8 mouse cellular contexts compared by ENCODE assay signal in the genomic region with DNA sequence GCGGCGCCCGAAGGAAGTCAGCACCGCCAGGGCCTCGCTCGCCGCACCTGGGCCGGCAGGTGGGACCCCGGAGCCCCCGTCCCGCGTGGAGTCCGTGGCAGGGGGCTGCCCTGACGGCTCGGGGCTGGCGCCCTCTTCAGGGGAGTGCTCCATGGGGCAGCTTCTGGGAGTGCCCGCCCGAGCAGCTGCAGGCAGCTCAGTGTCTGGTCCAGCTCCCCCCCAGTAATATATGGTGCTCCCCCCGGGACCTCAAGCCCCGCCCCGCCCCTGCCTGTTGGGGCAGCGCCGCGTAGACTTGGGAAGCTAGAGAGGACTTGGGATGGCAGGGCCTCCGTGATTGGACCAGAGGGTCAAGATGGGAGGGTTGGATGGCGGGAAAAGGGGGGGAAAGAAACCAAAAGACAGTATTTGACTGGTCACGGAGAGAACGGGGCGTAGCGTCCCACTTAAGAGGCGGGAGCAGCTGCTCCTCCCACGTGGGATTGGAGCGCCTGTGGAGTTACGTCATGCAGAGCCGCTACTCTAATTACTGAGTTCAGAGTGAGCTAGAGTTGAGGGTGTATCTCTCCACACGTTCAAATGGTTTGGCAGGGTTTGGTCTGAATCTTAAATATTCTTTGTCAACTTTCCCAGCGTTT. TPM values are rescaled to one million over a fixed set of nuclear protein-coding genes. Genes with fewer than 3 reads are reported as not detected.
DNase-seq lines count a peak whose midpoint lies in the region; ATAC-seq and TF ChIP-seq lines count a peak whose summit lies in the region.

Esyt1 (minus strand) TSS at position 201 of the 638 bp plus-strand sequence.

- peak; percentile 98 for DNase-seq in brain, embryonic 14.5 days (ENCODE audit: low read depth)
- peak; percentile 99 for DNase-seq in liver, adult 2 months (ENCODE audit: extremely low read depth, low read depth, low spot score)

- H3K79me2 ChIP-seq in C2C12 (ENCODE audit: control insufficient read depth, insufficient read depth) = peaks cover 33% of the 10 kb centered on the region
- no peaks in the 10 kb centered on the region for H3K79me2 ChIP-seq in liver, adult 2 months (ENCODE audit: control insufficient read depth, insufficient read depth, low read length)
- H3K79me2 ChIP-seq in myocyte (ENCODE audit: control insufficient read depth, insufficient read depth) = peaks cover 25% of the 10 kb centered on the region

- TF ChIP-seq POLR2A in brain, embryonic 14.5 days (IDR thresholded peaks at IDR 0.05; ENCODE audit: borderline replicate concordance, extremely low read depth, insufficient read depth, insufficient read length, poor library complexity, severe bottlenecking) = 0 out of 2 replicates have a peak, but pooled peaks have one; percentile 33
- peak; percentile 76 for TF ChIP-seq POLR2A in liver, adult 2 months (IDR thresholded peaks at IDR 0.05; ENCODE audit: extremely low read depth, insufficient read depth, low read length)
- TF ChIP-seq POLR2A in myocyte (IDR thresholded peaks at IDR 0.05; ENCODE audit: insufficient read length, low read depth) = peak; percentile 83

- peaks cover 21% of the 10 kb centered on the region for H3K36me3 ChIP-seq in C2C12 (ENCODE audit: control insufficient read depth, insufficient read depth)
- H3K36me3 ChIP-seq in erythroblast, embryonic 14.5 days (ENCODE audit: control insufficient read depth) = peaks cover 21% of the 10 kb centered on the region
- no peaks in the 10 kb centered on the region for H3K36me3 ChIP-seq in heart, embryonic 11.5 days (ENCODE audit: control insufficient read depth, insufficient read depth, low read length)
- 0 out of 2 replicates have a peak, but pooled peaks cover 2% of the 10 kb centered on the region for H3K36me3 ChIP-seq in kidney, embryonic 16.5 days (ENCODE audit: insufficient read depth, low read length)
- H3K36me3 ChIP-seq in liver, adult 2 months (ENCODE audit: control insufficient read depth, insufficient read depth, low read length) = no peaks in the 10 kb centered on the region
- peaks cover 20% of the 10 kb centered on the region for H3K36me3 ChIP-seq in myocyte (ENCODE audit: control insufficient read depth, insufficient read depth)
- H3K36me3 ChIP-seq in stomach, embryonic 14.5 days (ENCODE audit: control insufficient read depth, insufficient read depth, low read length) = peaks cover 4% of the 10 kb centered on the region; the same call in 1 of the 2 replicates

- TF ChIP-seq CTCF in C2C12 (IDR thresholded peaks at IDR 0.05; ENCODE audit: control insufficient read depth, insufficient read depth, insufficient read length) = peak; percentile 48
- TF ChIP-seq CTCF in brain, embryonic 14.5 days (IDR thresholded peaks at IDR 0.05; ENCODE audit: borderline replicate concordance, extremely low read depth, insufficient read depth, insufficient read length) = peak; percentile 18; the same call in 1 of the 2 replicates
- 0 out of 2 replicates have a peak, but pooled peaks have one; percentile 5 for TF ChIP-seq CTCF in liver, adult 2 months (IDR thresholded peaks at IDR 0.05; ENCODE audit: low read depth, low read length)

- peak within 1 kb of the TSS; percentile 100 for H3K4me2 ChIP-seq in heart, embryonic 11.5 days
- peak within 1 kb of the TSS; percentile 100 for H3K4me2 ChIP-seq in kidney, embryonic 16.5 days (replicated peaks; ENCODE audit: low read depth, low read length)
- peak within 1 kb of the TSS; percentile 95 for H3K4me2 ChIP-seq in myocyte (ENCODE audit: low read depth)
- H3K4me2 ChIP-seq in stomach, embryonic 14.5 days (replicated peaks; ENCODE audit: low read depth, low read length) = peak within 1 kb of the TSS; percentile 96

- H3K9me3 ChIP-seq in erythroblast, embryonic 14.5 days (ENCODE audit: control insufficient read depth, low read length) = no peaks in the 10 kb centered on the region
- H3K9me3 ChIP-seq in heart, embryonic 11.5 days (replicated peaks; ENCODE audit: control insufficient read depth, low read length) = no peaks in the 10 kb centered on the region
- H3K9me3 ChIP-seq in kidney, embryonic 16.5 days (ENCODE audit: low read length) = no peaks in the 10 kb centered on the region
- no peaks in the 10 kb centered on the region for H3K9me3 ChIP-seq in stomach, embryonic 14.5 days (ENCODE audit: control insufficient read depth, low read depth, low read length)

- peaks cover 37% of the 10 kb centered on the region for H3K4me1 ChIP-seq in erythroblast, embryonic 14.5 days (ENCODE audit: control insufficient read depth)
- 0 out of 2 replicates have a peak, but pooled peaks cover 3% of the 10 kb centered on the region for H3K4me1 ChIP-seq in heart, embryonic 11.5 days (ENCODE audit: control insufficient read depth, insufficient read depth, low read length)
- H3K4me1 ChIP-seq in kidney, embryonic 16.5 days (ENCODE audit: insufficient read depth, low read length) = peaks cover 13% of the 10 kb centered on the region
- H3K4me1 ChIP-seq in liver, adult 2 months (ENCODE audit: control insufficient read depth, insufficient read depth, low read length) = no peaks in the 10 kb centered on the region; the same call in 1 of the 2 replicates
- H3K4me1 ChIP-seq in stomach, embryonic 14.5 days (ENCODE audit: control insufficient read depth, insufficient read depth, low read length) = peaks cover 8% of the 10 kb centered on the region

- H3K27ac ChIP-seq in heart, embryonic 11.5 days (ENCODE audit: low read depth, low read length) = peak within 1 kb of the TSS; percentile 79
- H3K27ac ChIP-seq in kidney, embryonic 16.5 days (ENCODE audit: low read length) = peak within 1 kb of the TSS; percentile 80
- peak within 1 kb of the TSS; percentile 5; the same call in 1 of the 2 replicates for H3K27ac ChIP-seq in liver, adult 2 months (replicated peaks; ENCODE audit: insufficient read depth, low read depth, low read length)
- H3K27ac ChIP-seq in stomach, embryonic 14.5 days (ENCODE audit: low read length) = peak within 1 kb of the TSS; percentile 84

- H3K4me3 ChIP-seq in C2C12 (ENCODE audit: insufficient read depth, poor library complexity, severe bottlenecking) = peak within 1 kb of the TSS; percentile 78
- H3K4me3 ChIP-seq in erythroblast, embryonic 14.5 days (replicated peaks) = peak within 1 kb of the TSS; percentile 77
- peak within 1 kb of the TSS; percentile 89 for H3K4me3 ChIP-seq in heart, embryonic 11.5 days (ENCODE audit: low read depth, low read length)
- H3K4me3 ChIP-seq in kidney, embryonic 16.5 days (ENCODE audit: low read length) = peak within 1 kb of the TSS; percentile 84
- H3K4me3 ChIP-seq in liver, adult 2 months (ENCODE audit: insufficient read depth, low read depth, low read length) = peak within 1 kb of the TSS; percentile 62
- H3K4me3 ChIP-seq in myocyte = peak within 1 kb of the TSS; percentile 99
- H3K4me3 ChIP-seq in stomach, embryonic 14.5 days (ENCODE audit: low read depth, low read length) = peak within 1 kb of the TSS; percentile 84

- ATAC-seq in heart, embryonic 11.5 days (replicated peaks; ENCODE audit: insufficient number of reproducible peaks, low FRiP score, low TSS enrichment) = peak; percentile 96
- ATAC-seq in kidney, embryonic 16.5 days (ENCODE audit: low FRiP score, low TSS enrichment) = peak; percentile 99
- peak; percentile 97 for ATAC-seq in stomach, embryonic 14.5 days (ENCODE audit: insufficient number of reproducible peaks, insufficient read depth, low FRiP score, low read depth)

- H3K9ac ChIP-seq in heart, embryonic 11.5 days (ENCODE audit: low read depth, low read length) = peak within 1 kb of the TSS; percentile 83
- peak within 1 kb of the TSS; percentile 82 for H3K9ac ChIP-seq in kidney, embryonic 16.5 days (replicated peaks; ENCODE audit: low read length)
- peak within 1 kb of the TSS; percentile 73 for H3K9ac ChIP-seq in liver, adult 2 months (ENCODE audit: low read depth, low read length)
- H3K9ac ChIP-seq in stomach, embryonic 14.5 days (replicated peaks; ENCODE audit: low read depth, low read length) = peak within 1 kb of the TSS; percentile 45

- 0% methylated on average over 37 of the region's 37 CpGs for WGBS in heart, embryonic 11.5 days (ENCODE audit: insufficient replicate concordance)
- under 1% methylated on average over 37 of the region's 37 CpGs for WGBS in kidney, embryonic 16.5 days
- under 1% methylated on average over 37 of the region's 37 CpGs for WGBS in liver, adult 2 months
- under 1% methylated on average over 37 of the region's 37 CpGs for WGBS in stomach, embryonic 14.5 days

- peak within 1 kb of the TSS; percentile 85 for H3ac ChIP-seq in C2C12 (ENCODE audit: control insufficient read depth, insufficient read length, low read depth)
- peak within 1 kb of the TSS; percentile 47 for H3ac ChIP-seq in myocyte (ENCODE audit: control insufficient read depth, insufficient read length)

- peaks cover 5% of the 10 kb centered on the region for H3K79me3 ChIP-seq in C2C12 (ENCODE audit: low read depth)

- H3K27me3 ChIP-seq in C2C12 (ENCODE audit: control insufficient read depth, insufficient read depth, insufficient read length) (no peaks in the 10 kb centered on the region), myocyte (ENCODE audit: control insufficient read depth, insufficient read depth, insufficient read length) (no peaks in the 10 kb centered on the region)
- peaks cover 9% of the 10 kb centered on the region for H3K27me3 ChIP-seq in erythroblast, embryonic 14.5 days (ENCODE audit: control insufficient read depth)
- H3K27me3 ChIP-seq in heart, embryonic 11.5 days (ENCODE audit: control insufficient read depth, insufficient read depth, low read length) = no peaks in the 10 kb centered on the region
- H3K27me3 ChIP-seq in kidney, embryonic 16.5 days (ENCODE audit: insufficient read depth, low read length) = no peaks in the 10 kb centered on the region
- no peaks in the 10 kb centered on the region for H3K27me3 ChIP-seq in liver, adult 2 months (ENCODE audit: control insufficient read depth, insufficient read depth, low read length)
- 0 out of 2 replicates have a peak, but pooled peaks cover 4% of the 10 kb centered on the region for H3K27me3 ChIP-seq in stomach, embryonic 14.5 days (ENCODE audit: control insufficient read depth, insufficient read depth, low read length)

TF ChIP-seq in C2C12, 6 proteins besides CTCF, POLR2A, EP300 and RAD21 (continues in another document):
- TF ChIP-seq USF1 (IDR thresholded peaks at IDR 0.05; ENCODE audit: low read depth) = peak; percentile 67
- peak; percentile 78 for TF ChIP-seq MAX (IDR thresholded peaks at IDR 0.05)

TF ChIP-seq in myocyte, 11 proteins besides CTCF, POLR2A, EP300 and RAD21 (continues in another document):
- peak; percentile 75 to 91 (median 91) for TF ChIP-seq MYOD1 (IDR thresholded peaks at IDR 0.05; ENCODE audit: control insufficient read depth in 1 of 3, insufficient read length in 2 of 3, low read depth in 2 of 3)

RNA-seq across cellular contexts. Expression of gene Esyt1, which starts in this region (rescaled TPM):
- polyA plus RNA-seq in C2C12 (2012; fragmentation: generic; extraction: Trizol) (120 TPM), myocyte (2012; fragmentation: generic; extraction: Trizol) (166 TPM)
- polyA plus RNA-seq in brain, embryonic 14.5 days (2012; rRNA removed) = 15.4 and 20.1 TPM in 2 replicates
- 2.7 and 2.9 TPM in 2 replicates for polyA plus RNA-seq in erythroblast, embryonic 14.5 days (2012)
- polyA plus RNA-seq in heart, embryonic 11.5 days (2014; fragmentation: Nextera tagmentation; extraction: Ambion mirVana) = 14.5 and 18.7 TPM in 2 replicates
- 23.2 and 24.2 TPM in 2 replicates for polyA plus RNA-seq in kidney, embryonic 16.5 days (2015; fragmentation: Nextera tagmentation; extraction: Ambion mirVana)
- total RNA-seq in liver, adult 2 months (2014; rRNA removed) = 7.9 and 10.7 TPM in 2 replicates
- 9.2 and 12.8 TPM in 2 replicates for polyA plus RNA-seq in liver, adult 2 months (2012; rRNA removed)
- polyA plus RNA-seq in stomach, embryonic 14.5 days (2014; fragmentation: Nextera tagmentation; extraction: Ambion mirVana) = 25.8 and 28.9 TPM in 2 replicates

Comparison
In these comparisons a context has a peak if more than half of its experiments do, and no peak if none do; other contexts are left out.
1. Peak in every context shown above with its lines: DNase-seq, ATAC-seq, H3K4me3 ChIP-seq and H3K27ac ChIP-seq.
2. POLR2A ChIP-seq: peak in every context shown above with its lines; median percentile 83 in myocyte; 76 in liver, adult 2 months; 33 in brain, embryonic 14.5 days.
3. H3K27ac ChIP-seq: peak in every context shown above with its lines; median percentile 84 in stomach, embryonic 14.5 days; 80 in kidney, embryonic 16.5 days; 79 in heart, embryonic 11.5 days; 5 in liver, adult 2 months.